Mouse (Mus musculus) kidney, embryonic 16.5 days (tissue): ENCODE measurements at regions not wholly inside any gene's neighbourhood (a gene's known extent, or its start where the extent isn't known, plus 50 kb on each side); places are given as distances from the start of the nearest gene placed in this dataset.

ENCODE experiments used
- ATAC-seq: fragments of 200-750 bp; cut with Nextera tagmentation; 2 replicates; pipeline ENCODE4 v1.8.0; 2017; ENCODE audit warnings: moderate TSS enrichment; ENCODE audit not compliant: low FRiP score, low TSS enrichment
- H3K27ac ChIP-seq: fragments of 300-500 bp; sonication (generic); 2 replicates; pipeline ENCODE4 v1.5.1; 2014; ENCODE audit warnings: low read length
- H3K27me3 ChIP-seq: fragments of 300-500 bp; sonication (generic); 2 replicates; pipeline ENCODE4 v1.6.1; 2014; ENCODE audit warnings: low read length, control low read depth, mixed read lengths; ENCODE audit not compliant: insufficient read depth
- H3K36me3 ChIP-seq: fragments of 300-500 bp; sonication (generic); 2 replicates; pipeline ENCODE4 v1.6.1; 2014; ENCODE audit warnings: low read length, control low read depth, mixed read lengths; ENCODE audit not compliant: insufficient read depth
- H3K4me1 ChIP-seq: fragments of 300-500 bp; sonication (generic); 2 replicates; pipeline ENCODE4 v1.6.1; 2014; ENCODE audit warnings: low read length, control low read depth, mixed read lengths; ENCODE audit not compliant: insufficient read depth
- H3K4me2 ChIP-seq: fragments of 300-500 bp; sonication (generic); replicated peaks from 2 replicates; pipeline ENCODE4 v1.6.1; 2014; ENCODE audit warnings: low read depth, low read length
- H3K4me3 ChIP-seq: fragments of 300-500 bp; sonication (generic); 2 replicates; pipeline ENCODE4 v1.5.1; 2014; ENCODE audit warnings: mild to moderate bottlenecking, low read length
- H3K9ac ChIP-seq: fragments of 300-500 bp; sonication (generic); replicated peaks from 2 replicates; pipeline ENCODE4 v1.6.1; 2014; ENCODE audit warnings: low read length
- H3K9me3 ChIP-seq: fragments of 300-500 bp; sonication (generic); 2 replicates; pipeline ENCODE4 v1.6.1; 2016; ENCODE audit warnings: low read length, control low read depth
- WGBS: fragments of 180-500 bp; shearing (Covaris S2); extraction: QIAGEN DNeasy Blood & Tissue Kit; methylation state at CpG from one replicate; pipeline ENCODE4 v1.1.7; 2014; 5-methylcytosine and 5-hydroxymethylcytosine counted together

- Histone ChIP-seq H3K27ac (peak overlapping the region; percentile 8; the same call in 1 of the 2 replicates), H3K27me3 (no peaks in the 10 kb centered on the region), H3K4me1 (peaks cover 3% of the 10 kb centered on the region; the same call in 1 of the 2 replicates), H3K4me3 (no peak overlapping the region), H3K4me2 (no peak overlapping the region), H3K9ac (no peak overlapping the region), H3K36me3 (no peaks in the 10 kb centered on the region), H3K9me3 (no peaks in the 10 kb centered on the region)
- peak; percentile 88; the same call in 1 of the 2 replicates for ATAC-seq
- 18% methylated on average over 2 of the region's 2 CpGs for WGBS
Observed at GRCm38 (mm10) chr2:137513895-137514506, 397.6 kb upstream of the Jag1 start.

- ATAC-seq = no peak
- Histone ChIP-seq H3K36me3 (no peaks in the 10 kb centered on the region), H3K4me3 (no peak overlapping the region), H3K27me3 (no peaks in the 10 kb centered on the region), H3K9me3 (peaks cover 9% of the 10 kb centered on the region), H3K4me1 (peaks cover 3% of the 10 kb centered on the region; the same call in 1 of the 2 replicates), H3K9ac (no peak overlapping the region), H3K27ac (no peak overlapping the region), H3K4me2 (no peak overlapping the region)
- WGBS = 83% methylated on average over 3 of the region's 3 CpGs
Observed at GRCm38 (mm10) chr2:137510671-137511235, 394.3 kb upstream of the Jag1 start.

GRCm38 (mm10) chr2:137501236-137501635, 384.8 kb upstream of the Jag1 start:
- no peak overlapping the region for H3K9ac ChIP-seq
- 83% methylated on average over 1 of the region's 1 CpGs for WGBS
- H3K4me1 ChIP-seq = no peaks in the 10 kb centered on the region
- H3K9me3 ChIP-seq = no peaks in the 10 kb centered on the region
- no peak overlapping the region for H3K27ac ChIP-seq
- no peaks in the 10 kb centered on the region for H3K27me3 ChIP-seq
- H3K4me3 ChIP-seq = no peak overlapping the region
- no peak overlapping the region for H3K4me2 ChIP-seq
- H3K36me3 ChIP-seq = no peaks in the 10 kb centered on the region
- no peak for ATAC-seq

GRCm38 (mm10) chr2:137497616-137498015, 381.2 kb upstream of the Jag1 start:
- H3K36me3 ChIP-seq = no peaks in the 10 kb centered on the region
- no peak overlapping the region for H3K27ac ChIP-seq
- ATAC-seq = no peak
- H3K27me3 ChIP-seq = no peaks in the 10 kb centered on the region
- WGBS = 64% methylated on average over 2 of the region's 2 CpGs
- no peaks in the 10 kb centered on the region for H3K4me1 ChIP-seq
- H3K4me2 ChIP-seq = no peak overlapping the region
- H3K9me3 ChIP-seq = no peaks in the 10 kb centered on the region
- no peak overlapping the region for H3K9ac ChIP-seq
- no peak overlapping the region for H3K4me3 ChIP-seq

GRCm38 (mm10) chr2:137493600-137493999, 377.2 kb upstream of the Jag1 start:
- Histone ChIP-seq H3K4me1 (no peaks in the 10 kb centered on the region), H3K9me3 (no peaks in the 10 kb centered on the region), H3K27ac (no peak overlapping the region), H3K4me3 (no peak overlapping the region), H3K9ac (no peak overlapping the region), H3K27me3 (no peaks in the 10 kb centered on the region), H3K36me3 (no peaks in the 10 kb centered on the region), H3K4me2 (no peak overlapping the region)
- ATAC-seq = no peak
- 88% methylated on average over 5 of the region's 5 CpGs for WGBS

- Histone ChIP-seq H3K27me3 (no peaks in the 10 kb centered on the region), H3K9me3 (no peaks in the 10 kb centered on the region), H3K27ac (no peak overlapping the region), H3K4me1 (no peaks in the 10 kb centered on the region), H3K4me2 (no peak overlapping the region), H3K4me3 (no peak overlapping the region), H3K36me3 (no peaks in the 10 kb centered on the region), H3K9ac (no peak overlapping the region)
- peak; percentile 46; the same call in 1 of the 2 replicates for ATAC-seq
- WGBS = 28% methylated on average over 5 of the region's 5 CpGs
Observed at GRCm38 (mm10) chr2:137489181-137489682, 372.8 kb upstream of the Jag1 start.

GRCm38 (mm10) chr2:137468769-137469168, 352.3 kb upstream of the Jag1 start:
- no peak overlapping the region for H3K4me3 ChIP-seq
- WGBS = 23% methylated on average over 1 of the region's 1 CpGs
- no peak overlapping the region for H3K27ac ChIP-seq
- no peak overlapping the region for H3K4me2 ChIP-seq
- no peaks in the 10 kb centered on the region for H3K27me3 ChIP-seq
- no peak overlapping the region for H3K9ac ChIP-seq
- H3K9me3 ChIP-seq = no peaks in the 10 kb centered on the region
- no peaks in the 10 kb centered on the region for H3K36me3 ChIP-seq
- no peaks in the 10 kb centered on the region for H3K4me1 ChIP-seq
- no peak for ATAC-seq

GRCm38 (mm10) chr2:137457061-137457753, 340.8 kb upstream of the Jag1 start:
- Histone ChIP-seq H3K27me3 (no peaks in the 10 kb centered on the region), H3K9me3 (no peaks in the 10 kb centered on the region), H3K4me3 (no peak overlapping the region), H3K27ac (no peak overlapping the region), H3K36me3 (no peaks in the 10 kb centered on the region), H3K4me1 (no peaks in the 10 kb centered on the region), H3K4me2 (no peak overlapping the region), H3K9ac (no peak overlapping the region)
- WGBS = 61% methylated on average over 4 of the region's 4 CpGs
- ATAC-seq = no peak

- H3K27me3 ChIP-seq = no peaks in the 10 kb centered on the region
- H3K4me2 ChIP-seq = no peak overlapping the region
- no peak overlapping the region for H3K9ac ChIP-seq
- 67% methylated on average over 3 of the region's 3 CpGs for WGBS
- H3K27ac ChIP-seq = no peak overlapping the region
- no peaks in the 10 kb centered on the region for H3K36me3 ChIP-seq
- no peaks in the 10 kb centered on the region for H3K4me1 ChIP-seq
- no peak for ATAC-seq
- no peak overlapping the region for H3K4me3 ChIP-seq
- H3K9me3 ChIP-seq = no peaks in the 10 kb centered on the region
Observed at GRCm38 (mm10) chr2:137456436-137456835, 340.0 kb upstream of the Jag1 start.

- Histone ChIP-seq H3K36me3 (no peaks in the 10 kb centered on the region), H3K4me2 (no peak overlapping the region), H3K4me3 (no peak overlapping the region), H3K9me3 (no peaks in the 10 kb centered on the region), H3K4me1 (no peaks in the 10 kb centered on the region), H3K9ac (no peak overlapping the region), H3K27me3 (no peaks in the 10 kb centered on the region), H3K27ac (no peak overlapping the region)
- no peak for ATAC-seq
- 89% methylated on average over 7 of the region's 7 CpGs for WGBS
Observed at GRCm38 (mm10) chr2:137446919-137447318, 330.5 kb upstream of the Jag1 start.
